Mouse (Mus musculus) right cerebral cortex, postnatal 4 days (tissue): ENCODE data around the gene 1700069L16Rik.

ENCODE experiments used
- DNase-seq: peaks from one replicate; pipeline ENCODE4 v3.0.0-alpha.2; 2022

1700069L16Rik gene

DNA sequence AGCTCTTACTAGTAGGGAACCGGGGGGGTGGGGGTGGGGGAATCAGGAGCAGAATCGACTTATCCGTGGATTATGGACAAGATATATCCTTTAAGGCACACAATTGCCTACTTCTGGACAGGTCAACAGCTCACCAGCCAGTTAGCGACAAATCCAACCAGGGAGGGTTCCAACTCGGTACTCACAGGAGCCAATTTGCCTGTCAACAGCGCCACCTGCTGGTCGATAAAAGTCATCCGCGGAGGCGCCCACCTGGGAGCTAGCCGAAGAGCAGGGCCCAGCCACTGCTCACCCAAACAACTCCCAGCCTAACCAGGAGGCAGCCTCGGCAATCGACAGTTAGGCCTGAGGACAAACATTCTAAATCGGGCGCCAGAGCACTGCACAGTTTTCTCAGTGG is at the start of gene 1700069L16Rik:
Gene 1700069L16Rik, minus strand, starts transcription at position 327 of the 400 bp plus-strand sequence.
- peak; percentile 93 for DNase-seq

DNA sequence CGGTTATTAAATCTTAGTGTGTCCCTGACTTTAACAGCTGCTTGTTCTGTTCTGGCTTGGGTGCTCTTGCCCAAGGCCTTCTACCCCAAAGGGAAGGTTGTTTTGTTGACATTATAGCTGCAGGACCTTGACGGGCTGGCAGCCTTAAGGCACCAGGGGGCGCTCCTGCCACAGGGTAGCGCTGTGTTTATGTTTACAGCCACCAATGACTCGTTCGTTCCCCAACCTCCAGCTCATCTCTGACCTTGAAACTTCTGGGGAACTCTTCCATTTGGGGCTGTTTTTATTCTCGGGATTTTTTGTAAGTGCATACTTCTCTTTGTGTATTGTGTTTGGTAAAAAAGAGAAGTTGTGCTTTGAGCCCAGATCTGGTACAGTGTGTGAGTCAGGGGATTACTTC is 49.1 kb upstream of the 1700069L16Rik start:
- peak; percentile 87 for DNase-seq

DNA sequence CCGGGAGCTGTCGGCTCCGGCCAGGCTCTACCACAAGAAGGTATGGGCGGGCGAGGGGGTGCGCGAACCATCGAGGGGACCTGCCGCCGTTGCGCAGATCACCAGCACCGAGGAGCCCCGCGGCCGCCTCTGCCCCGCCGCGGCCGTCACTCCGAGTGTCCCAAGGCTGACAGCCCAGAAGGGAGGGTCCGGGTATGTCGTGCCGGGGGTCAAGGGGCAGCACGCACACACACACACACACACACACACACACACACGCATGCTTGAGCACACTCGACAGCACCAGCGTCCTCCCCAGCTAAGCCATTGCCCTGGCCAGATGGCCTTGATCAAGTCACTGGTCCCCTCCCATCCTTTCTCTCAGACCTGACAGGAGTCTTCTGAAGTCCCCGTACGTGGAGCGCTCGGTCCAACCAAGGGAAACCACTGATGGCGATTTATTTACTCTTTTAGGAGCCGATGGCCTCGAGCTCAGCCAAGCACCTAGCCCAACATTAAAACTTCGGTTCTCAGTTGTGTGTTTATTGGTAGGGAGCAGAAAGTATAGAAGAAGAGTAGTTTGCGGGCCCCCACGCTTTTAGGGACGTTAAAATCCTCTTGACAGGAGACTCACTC is 48.4 kb upstream of the 1700069L16Rik start:
- no peak for DNase-seq

DNA sequence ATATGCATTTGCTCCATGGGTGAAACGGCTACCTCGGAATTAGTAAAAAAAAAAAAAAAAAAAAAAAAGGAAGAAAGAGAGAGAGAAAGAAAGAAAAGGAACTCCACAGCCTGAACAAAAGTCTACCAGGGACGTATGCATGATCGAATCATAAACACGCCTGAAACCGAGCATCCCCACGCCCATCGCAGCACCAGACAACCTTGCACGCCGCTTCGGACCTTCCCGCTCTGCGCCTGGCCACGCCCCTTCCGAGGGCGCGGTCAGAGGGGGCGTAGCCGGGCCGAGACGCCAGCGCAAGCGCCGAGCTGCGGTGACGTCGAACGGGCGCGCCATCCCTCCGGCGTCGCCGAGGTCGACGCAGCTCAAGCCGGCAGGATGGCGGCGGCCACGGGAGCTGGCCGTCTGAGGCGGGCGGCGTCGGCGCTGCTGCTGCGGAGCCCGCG is 47.9 kb upstream of the 1700069L16Rik start, which contains the start of the genes Sart3 and Iscu:
Gene Sart3, minus strand, starts transcription at position 61 of the 446 bp plus-strand sequence.
Gene Iscu, plus strand, starts transcription at position 299 of the 446 bp plus-strand sequence.
- peak; percentile 92 for DNase-seq

DNA sequence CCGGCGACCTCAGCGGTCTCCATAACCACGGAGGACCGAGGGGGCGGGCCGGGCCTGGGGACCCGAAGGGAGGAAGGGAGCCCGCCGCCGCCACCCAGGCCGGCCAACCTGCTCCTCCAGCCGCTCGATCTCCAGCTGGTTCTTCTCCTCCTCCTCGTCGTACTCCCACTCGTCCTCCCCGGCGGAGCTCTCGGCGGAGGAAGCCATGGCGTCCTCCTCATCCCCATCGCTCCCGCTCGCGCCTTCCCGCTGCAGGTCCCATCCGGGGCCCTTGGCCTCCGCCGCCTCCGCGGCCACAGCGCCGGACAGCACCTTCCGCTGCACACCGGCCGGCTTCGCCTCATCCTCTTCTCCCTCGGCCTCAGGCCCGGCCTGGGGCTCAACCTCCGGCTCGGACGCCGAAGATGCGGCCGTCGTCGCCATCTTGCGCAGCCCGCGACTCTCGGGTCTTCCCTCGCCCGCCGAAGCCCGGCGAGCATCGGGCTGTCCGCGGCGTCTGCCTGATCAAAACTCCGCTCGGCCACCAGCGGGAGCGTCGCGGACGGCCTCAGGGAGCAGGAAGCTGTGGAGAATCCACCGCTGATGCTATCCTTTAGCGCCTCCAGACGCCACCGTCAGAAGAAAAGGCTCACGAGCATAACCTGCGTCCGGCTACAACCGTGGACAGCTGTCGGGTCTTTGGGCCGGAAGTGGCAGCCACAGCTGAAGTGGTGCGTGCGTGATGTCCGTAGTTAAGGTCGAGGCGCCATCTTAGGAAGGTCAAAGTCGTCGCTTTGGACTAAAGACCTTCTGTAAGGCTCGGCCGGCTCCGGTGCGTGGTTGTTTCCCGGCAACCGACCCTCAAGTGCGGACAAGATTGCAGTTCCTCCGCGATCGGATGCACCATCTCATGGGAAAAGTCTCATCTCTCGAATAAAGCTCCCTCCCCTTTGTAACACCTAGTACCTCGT is 46.9 kb upstream of the 1700069L16Rik start:
- DNase-seq, result peak; percentile 76

DNA sequence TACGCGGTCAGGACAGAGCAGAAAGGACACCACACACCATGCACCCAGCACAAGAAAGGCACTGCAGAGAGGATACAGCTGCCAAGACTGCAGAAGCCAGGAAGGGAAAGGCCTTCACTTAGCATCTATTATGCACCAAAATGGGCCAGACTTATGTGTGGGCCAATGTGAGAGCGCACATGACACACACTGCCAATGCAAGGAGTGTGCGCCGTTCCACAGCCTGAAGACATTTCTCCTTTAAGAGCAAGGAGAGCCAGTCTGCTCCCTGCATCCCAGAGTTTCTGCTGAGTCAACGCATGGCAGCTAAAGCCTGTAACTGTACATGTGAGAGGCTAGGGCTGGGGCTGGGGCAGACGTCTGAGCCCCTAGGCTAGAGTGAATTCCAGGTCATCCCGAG is 44.2 kb upstream of the 1700069L16Rik start:
- DNase-seq, result no peak

DNA sequence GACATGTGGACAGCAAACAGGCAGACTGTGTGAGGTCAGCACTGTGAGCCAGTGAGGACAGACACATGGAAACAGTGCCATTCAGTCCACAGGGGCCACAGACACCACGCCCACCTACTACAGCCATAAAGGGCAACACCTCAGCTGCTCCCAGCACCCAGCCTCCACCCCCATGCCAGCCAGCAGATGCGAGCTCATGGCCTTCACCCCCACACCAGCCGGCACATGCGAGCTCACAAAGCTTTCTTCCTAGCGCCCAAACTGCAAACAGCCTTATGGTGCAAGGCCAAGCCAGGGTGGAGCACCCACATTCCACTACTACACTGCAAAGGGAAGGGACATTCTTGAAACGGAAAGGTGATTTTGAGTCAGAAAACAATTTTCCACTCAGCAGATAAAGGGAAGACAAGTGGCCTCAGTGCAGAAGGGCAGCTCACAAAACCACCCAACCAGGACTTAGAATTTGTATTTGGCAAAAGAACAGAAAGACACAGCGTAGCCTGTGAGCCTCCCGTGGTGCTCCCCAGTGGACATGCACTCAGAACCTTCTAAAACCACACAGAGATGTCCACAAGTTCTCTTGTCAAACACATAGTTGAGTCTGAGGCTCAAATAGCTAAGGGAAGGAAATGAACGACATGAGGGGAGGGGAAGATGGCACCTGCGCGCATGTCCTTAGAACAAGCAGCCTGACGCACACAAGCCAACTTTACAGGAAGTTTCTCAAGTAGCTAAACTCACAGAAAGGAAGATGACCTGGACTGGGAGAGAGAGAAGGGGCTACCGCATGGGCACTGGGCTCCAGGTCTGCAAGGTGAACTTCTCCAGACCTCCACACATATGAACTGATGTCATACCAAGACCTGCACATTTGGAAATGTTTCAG is 41.3 kb upstream of the 1700069L16Rik start:
- DNase-seq, result no peak

DNA sequence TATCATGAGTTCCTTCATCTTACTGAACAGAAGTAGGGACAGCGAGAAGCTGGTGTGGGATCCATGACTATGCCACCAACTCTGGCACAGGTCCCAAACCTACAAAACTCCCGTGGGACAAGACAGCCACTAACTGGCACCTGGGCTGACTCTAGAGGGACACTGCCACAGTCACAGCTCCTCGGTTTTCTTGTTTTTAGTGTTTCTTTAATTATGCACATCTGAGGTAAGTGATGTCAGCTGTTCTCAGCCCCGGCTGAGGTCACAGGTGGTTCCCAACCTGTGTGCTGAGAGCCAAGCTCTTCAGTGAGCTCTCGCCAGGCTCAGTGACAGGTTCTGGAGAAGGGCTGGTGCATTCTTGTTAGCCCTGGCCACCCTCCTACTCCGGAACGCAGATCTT is 39.9 kb upstream of the 1700069L16Rik start:
- DNase-seq, result no peak

DNA sequence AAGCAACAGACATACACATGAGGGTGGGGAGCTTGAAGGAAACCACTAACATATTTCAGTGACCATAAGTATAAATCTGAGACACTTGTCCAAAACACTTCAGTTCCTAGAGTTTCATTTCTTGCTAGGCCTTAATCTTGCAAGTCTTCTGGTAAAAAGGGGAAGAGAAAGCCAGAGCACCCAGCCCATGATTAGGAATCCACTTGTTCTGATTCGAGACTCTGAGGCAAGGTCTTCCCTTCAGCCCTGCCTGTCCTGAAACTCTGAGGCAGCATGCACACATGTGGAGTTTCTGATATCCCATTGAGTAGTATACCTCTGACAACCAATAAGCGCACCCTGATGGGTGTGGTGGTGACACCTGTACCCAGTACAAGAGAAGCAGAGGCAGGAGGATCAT is 37.0 kb upstream of the 1700069L16Rik start:
- no peak for DNase-seq

DNA sequence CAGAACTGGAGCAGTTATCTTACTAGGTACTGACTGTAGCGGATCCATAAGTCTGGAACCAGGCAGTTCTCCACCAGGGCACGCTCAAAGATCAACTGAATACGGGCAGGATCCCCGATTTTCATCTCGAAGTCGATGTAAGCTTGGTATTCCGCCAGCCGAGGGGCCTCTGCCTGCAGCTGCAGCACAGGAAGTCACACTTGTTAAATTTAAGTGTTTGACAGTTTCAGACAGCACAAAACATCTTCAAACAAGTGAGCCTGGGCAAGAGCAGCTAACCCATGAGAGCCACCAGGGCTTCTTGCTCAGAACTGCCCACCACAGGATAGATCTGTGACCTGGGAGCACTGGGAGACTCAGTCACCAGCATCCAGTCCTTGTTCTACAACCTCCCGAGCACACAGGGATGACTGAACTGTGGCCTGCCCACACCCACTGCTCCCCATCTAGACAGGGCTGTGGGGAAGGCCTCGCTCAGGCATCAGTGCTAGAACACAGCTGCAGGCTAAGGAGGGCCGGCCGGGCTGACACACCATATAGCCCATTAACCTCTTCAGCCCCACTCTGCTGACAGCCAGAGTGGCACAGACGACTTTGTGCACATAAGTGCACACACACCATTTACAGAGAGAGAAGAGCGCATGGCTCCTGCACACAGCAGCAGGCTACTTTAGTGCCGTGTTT is 30.9 kb upstream of the 1700069L16Rik start:
- no peak for DNase-seq

DNA sequence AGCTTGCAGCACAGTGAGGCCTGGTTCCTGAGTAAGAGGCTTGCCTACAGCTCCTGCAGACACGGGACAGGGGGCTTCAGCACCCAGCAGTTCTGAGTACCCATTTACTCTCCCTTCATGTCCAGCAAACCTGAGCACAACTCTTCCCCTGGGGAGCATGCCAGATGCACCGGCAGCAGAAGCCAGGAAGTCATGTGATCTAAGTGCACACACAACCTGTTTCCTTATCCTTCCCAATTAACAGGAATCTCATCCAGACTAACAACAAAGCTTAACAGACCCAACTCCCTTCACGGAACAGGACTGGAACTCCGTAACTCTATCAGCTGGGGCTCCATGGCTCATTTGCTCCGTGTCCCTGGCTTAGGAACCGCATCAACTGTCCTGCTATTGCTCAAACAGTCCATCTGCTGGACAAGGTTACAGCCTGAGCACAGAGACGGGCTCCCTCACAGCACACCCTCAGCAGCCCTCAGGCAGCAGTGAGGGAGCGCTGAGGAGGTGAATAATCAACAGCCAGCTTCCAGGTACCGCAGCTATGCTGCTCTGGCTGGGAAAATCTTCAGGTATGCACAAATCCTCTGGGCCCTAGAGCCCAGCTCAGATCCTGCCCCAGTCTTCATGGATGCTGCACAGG is 27.1 kb upstream of the 1700069L16Rik start:
- no peak for DNase-seq

DNA sequence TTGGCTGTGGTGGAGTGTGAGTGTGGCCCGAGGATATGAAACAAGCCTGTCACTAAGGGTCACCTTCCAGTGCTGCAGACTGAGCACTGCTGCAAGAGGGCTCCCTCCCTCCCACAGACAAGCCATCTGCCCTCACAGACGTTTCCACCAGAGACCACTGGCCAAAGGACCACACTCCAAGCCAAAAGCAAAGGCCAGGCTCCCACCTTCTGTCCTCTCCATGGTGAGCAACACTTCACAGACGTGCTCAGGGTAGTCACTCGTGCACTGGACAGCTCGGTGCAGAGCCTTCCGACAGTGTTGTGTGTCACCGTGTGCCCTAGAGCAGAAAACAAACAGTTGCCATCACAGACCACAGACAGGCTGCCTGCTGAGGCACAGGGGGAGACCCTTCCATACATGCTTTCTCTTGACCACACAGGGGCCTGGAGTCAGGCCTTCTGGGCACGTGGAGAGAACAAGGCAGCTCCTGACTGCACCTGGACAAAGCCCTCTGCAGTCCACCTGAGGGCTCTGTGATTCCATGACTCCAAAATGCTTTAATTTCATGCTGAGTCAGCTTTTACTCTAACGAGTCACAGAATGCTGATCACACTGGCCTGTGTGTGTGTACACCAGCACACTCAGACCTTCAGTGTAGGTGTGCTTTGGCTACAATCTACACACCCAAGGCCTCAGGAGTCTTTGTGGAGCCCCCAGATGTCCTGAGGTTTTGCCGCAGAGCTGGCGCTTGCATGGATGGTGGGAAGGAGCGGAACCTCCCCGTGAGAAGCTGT is 24.2 kb upstream of the 1700069L16Rik start:
- DNase-seq, result no peak

DNA sequence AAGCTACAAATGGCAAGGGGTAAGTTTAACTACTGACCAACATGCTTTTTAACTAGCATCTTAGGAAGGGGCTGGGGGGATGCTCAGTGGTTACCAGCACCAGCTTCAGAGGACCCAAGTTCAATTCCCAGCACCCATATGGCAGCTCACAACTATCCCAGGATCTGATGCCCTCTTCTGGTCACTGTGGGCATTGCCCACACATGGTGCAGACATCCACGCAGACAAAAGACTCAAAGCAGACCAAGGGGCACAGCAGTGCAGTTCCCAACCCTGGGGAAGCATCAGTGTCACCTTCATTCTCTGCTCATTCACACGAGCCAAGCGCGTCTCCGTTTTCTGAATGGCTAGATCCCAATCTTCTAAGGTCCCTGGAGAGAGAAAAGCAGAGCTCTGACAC is 23.1 kb upstream of the 1700069L16Rik start:
- DNase-seq, result no peak

DNA sequence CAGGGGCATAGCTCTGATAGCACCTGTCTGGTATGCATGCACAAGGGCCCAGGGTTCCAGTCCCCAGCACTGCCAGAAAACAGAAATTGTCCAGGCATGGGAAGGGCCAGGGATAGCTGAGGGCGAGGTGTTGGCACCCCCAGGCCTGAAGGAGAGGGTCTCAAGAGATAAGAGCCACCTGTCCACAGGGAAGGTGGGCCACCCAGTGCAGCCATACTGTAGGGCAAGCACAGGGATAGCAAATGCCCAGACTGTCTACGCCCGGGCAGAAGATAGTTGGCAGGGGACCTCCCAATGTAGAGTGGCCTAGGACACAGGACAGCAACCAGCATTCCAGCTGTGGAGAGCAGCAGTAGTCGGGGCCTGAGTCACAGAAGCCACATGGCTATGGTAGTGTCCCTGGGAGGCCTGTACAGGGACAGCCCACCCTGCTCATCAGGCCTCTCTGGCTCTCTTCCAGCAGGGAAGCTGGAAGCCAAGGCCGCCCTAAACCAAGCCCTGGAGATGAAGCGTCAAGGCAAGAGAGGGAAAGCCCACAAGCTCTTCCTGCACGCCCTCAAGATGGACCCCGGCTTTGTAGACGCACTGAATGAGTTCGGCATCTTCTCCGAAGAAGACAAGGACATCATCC is 13.2 kb upstream of the 1700069L16Rik start:
- DNase-seq, result no peak

DNA sequence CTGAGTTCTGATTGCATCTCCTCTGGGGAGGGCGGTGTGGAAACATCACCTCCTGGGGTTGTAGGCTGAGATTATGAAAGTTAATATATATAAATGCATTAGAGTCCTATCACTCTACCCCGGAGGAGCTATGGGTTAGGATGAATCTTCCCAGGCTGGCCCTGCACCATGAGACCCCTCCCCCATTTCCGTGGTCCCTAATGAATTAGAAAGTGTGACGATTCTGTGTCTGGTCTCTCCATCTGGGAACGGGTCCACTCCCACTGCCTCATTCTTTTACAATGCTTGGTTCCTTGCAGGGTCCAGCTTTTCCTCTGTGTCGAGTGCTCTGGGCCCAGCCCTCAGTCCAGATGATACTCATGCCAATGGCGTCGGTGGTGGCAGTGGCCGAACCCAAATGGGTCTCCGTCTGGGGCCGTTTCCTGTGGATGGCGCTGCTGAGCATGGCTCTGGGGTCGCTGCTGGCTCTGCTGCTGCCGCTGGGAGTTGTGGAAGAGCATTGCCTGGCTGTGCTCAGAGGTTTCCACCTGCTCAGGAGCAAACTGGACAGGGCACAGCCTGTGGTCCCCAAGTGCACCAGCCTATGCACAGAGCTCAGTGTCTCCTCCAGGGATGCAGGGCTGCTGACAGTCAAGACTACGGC is 12.1 kb upstream of the 1700069L16Rik start:
- DNase-seq, result peak; percentile 40

DNA sequence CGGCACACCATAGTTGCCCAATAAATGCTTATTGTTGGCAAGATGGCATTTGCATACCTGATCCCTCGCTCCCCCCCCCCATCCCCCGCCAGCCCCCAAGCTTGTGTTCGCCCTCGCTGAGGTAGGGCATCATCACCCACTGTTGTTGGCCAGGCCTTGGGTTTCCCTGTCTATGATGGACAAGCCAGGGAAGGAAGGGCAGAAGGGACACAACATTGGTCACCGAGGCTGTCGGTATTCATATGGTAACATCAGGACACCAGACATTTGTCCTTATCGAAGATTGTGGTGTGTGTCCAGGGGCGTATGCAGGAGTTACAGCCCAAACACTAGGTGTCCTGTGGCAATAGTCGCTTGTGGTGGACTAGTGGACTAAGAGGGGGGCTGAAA is 11.5 kb upstream of the 1700069L16Rik start:
- no peak for DNase-seq

DNA sequence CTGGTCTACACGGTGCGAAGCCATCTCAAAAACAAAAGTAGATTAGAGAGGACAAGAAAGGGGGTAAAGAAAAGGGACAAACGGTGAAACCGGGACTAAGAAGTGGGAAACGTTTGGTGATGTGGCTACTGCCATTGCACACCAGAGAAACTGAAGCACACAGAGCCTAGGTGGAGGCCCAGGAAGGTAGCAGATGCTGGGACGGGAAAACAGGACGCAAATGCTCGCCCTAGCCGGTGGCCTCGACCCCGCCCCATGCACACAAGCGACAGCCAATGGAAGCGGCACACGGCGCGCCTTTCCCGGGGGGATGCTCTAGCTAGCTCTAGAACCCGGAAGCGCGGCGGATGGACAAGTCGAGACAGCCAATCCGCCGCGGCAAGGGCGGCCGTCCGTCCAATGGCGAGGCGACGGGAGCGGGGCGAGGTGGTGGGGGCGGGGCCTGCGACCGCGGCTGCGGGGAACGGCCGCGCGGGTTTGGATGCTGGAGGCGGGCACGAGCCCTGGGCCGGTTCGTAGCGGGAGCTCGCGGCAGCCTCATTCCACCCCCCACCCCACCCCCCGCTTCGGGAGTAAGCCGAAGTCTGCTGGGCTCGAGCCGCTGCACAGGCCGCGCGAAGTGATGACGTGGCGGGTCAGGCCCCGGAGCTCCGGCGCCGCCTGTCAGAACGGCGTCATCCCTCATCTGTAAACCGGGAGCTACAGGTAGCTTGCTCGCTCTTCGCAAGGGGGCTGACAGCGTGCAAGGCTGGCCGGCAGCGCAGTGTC is 11.0 kb upstream of the 1700069L16Rik start, which contains the start of gene Ficd:
Gene Ficd, plus strand, starts transcription at position 459 of the 768 bp plus-strand sequence.
- DNase-seq, result peak; percentile 92

DNA sequence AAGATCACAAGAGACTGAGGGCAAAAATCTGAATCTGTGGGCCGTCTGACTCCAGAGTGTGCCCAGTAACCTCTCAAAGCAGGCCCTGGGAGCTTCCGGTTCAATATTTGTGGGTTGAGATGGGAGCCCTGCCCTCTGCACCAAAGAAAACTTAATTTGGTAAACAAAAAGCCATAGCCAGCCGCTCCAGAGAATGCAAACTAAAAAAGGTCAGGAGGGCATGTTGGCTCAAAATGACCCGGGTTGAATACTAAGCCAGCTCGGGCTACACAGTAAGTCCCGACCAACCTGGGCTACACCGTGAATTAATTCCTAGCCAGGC is 10.4 kb upstream of the 1700069L16Rik start:
- no peak for DNase-seq

DNA sequence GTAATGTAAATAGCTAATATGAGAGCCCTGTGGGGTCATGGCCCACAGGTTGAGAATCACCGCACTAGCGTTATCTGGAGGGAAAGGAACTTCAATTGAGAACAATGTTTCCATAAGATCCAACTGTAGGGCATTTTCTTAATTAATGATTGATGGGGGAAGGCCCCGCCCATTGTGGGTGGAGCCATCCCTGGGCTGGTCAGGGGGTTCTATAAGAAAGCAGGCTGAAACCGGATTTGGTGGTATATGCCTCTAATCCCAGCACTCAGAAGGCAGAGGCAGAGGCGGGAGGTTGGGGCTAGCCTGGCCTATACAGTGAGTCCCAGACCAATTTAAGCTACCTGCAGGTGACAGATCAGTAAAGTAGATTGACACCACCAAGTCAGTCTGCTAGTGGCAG is 9.8 kb upstream of the 1700069L16Rik start:
- DNase-seq, result no peak
